12 mouse cellular contexts compared by ENCODE assay signal in the genomic region with DNA sequence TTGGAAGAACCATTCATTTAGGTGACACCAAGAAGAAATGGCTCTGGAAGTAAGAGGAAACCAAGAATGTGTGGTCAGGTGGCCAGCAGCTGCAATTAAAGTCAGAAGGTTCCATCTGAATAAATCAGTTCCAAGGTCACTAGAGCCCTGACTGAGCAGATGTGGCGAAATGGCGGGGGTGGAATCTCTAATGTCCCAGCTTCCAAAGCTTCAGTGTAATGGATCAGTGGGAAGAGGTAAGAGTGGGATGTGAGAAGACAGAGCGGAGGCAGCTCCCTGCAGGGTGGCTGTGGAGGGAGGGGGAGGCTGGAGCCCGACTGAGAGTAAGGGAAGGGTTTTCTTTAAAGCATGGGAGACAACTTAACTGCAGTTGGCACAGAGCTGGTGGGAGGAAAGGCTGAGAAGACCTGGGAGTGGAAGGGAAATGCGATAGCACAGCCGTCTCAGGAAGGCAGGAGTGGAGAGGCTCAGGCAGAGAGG. TPM values are rescaled to one million over a fixed set of nuclear protein-coding genes. Genes with fewer than 3 reads are reported as not detected.
DNase-seq lines count a peak whose midpoint lies in the region; ATAC-seq and TF ChIP-seq lines count a peak whose summit lies in the region.
"Had no signal": no experiment of that assay in that cellular context is flagged by ENCODE, and none has a peak within 500 bp of the region (broad histone marks: within the 10 kb centered on the region; RNA-seq: fewer than 3 reads in every experiment).

No protein-coding gene starts in this region.

- 46% methylated on average over 6 of the region's 6 CpGs for WGBS in hindbrain, embryonic 12.5 days
- 52% methylated on average over 6 of the region's 6 CpGs for WGBS in hindbrain, embryonic 11.5 days
- WGBS in liver, embryonic 16.5 days (ENCODE audit: insufficient replicate concordance), result 65% methylated on average over 6 of the region's 6 CpGs
- 74% methylated on average over 6 of the region's 6 CpGs for WGBS in stomach, postnatal 0 days
- WGBS in cerebellum, adult 2 months, result 59% methylated on average over 6 of the region's 6 CpGs

- DNase-seq in hindbrain, embryonic 11.5 days (ENCODE audit: low spot score), result no peak
- peak; percentile 39 to 45 for DNase-seq in adrenal gland, postnatal 36 days
- DNase-seq in frontal cortex, postnatal 10 days (ENCODE audit: low spot score in 2 of 2), result peak; percentile 37 to 52
- DNase-seq in stomach, postnatal 0 days (ENCODE audit: low spot score), result no peak
- DNase-seq in cerebellum, adult 2 months, result no peak
- no peak for DNase-seq in lung, postnatal 4 days
- DNase-seq: thymus, postnatal 4 days had no signal

- H3K27me3 ChIP-seq in hindbrain, embryonic 12.5 days, result no peaks in the 10 kb centered on the region; the same call in 1 of the 2 replicates
- no peaks in the 10 kb centered on the region for H3K27me3 ChIP-seq in hindbrain, embryonic 11.5 days (ENCODE audit: control insufficient read depth, insufficient read depth, low read length)
- H3K27me3 ChIP-seq in liver, embryonic 16.5 days (ENCODE audit: control insufficient read depth, insufficient read depth, low read depth, low read length), result no peaks in the 10 kb centered on the region
- H3K27me3 ChIP-seq in stomach, postnatal 0 days (ENCODE audit: control insufficient read depth, insufficient read depth, low read length), result no peaks in the 10 kb centered on the region
- no peaks in the 10 kb centered on the region for H3K27me3 ChIP-seq in cerebellum, adult 2 months (ENCODE audit: control insufficient read depth, insufficient read depth, low read length)
- H3K27me3 ChIP-seq: embryonic facial prominence, embryonic 12.5 days; megakaryocyte, embryonic 14.5 days; Patski had no signal

- H3K4me3 ChIP-seq in hindbrain, embryonic 12.5 days, result no peak overlapping the region
- no peak overlapping the region for H3K4me3 ChIP-seq in hindbrain, embryonic 11.5 days (ENCODE audit: low read depth, low read length)
- H3K4me3 ChIP-seq in liver, embryonic 16.5 days (ENCODE audit: low read depth, low read length), result no peak overlapping the region
- H3K4me3 ChIP-seq in stomach, postnatal 0 days (ENCODE audit: low read depth, low read length), result no peak overlapping the region
- H3K4me3 ChIP-seq in cerebellum, adult 2 months (replicated peaks; ENCODE audit: insufficient read depth, low read depth, low read length), result no peak overlapping the region
- H3K4me3 ChIP-seq: embryonic facial prominence, embryonic 12.5 days had no signal

- no peak overlapping the region; the same call in 1 of the 2 replicates for H3K9ac ChIP-seq in hindbrain, embryonic 12.5 days
- no peak overlapping the region for H3K9ac ChIP-seq in hindbrain, embryonic 11.5 days (ENCODE audit: low read depth, low read length)
- H3K9ac ChIP-seq in liver, embryonic 16.5 days (ENCODE audit: low read depth, low read length), result no peak overlapping the region
- no peak overlapping the region for H3K9ac ChIP-seq in stomach, postnatal 0 days (ENCODE audit: low read length)
- H3K9ac ChIP-seq: embryonic facial prominence, embryonic 12.5 days had no signal

- no peak for TF ChIP-seq EP300 in stomach, postnatal 0 days (optimal IDR thresholded peaks at IDR 0.05)

- H3K27ac ChIP-seq in hindbrain, embryonic 12.5 days, result peak overlapping the region; percentile 23; the same call in 1 of the 2 replicates
- no peak overlapping the region for H3K27ac ChIP-seq in hindbrain, embryonic 11.5 days (ENCODE audit: low read depth, low read length)
- H3K27ac ChIP-seq in liver, embryonic 16.5 days (ENCODE audit: low read length), result 0 out of 2 replicates have a peak overlapping the region, but pooled peaks have one; percentile 19
- H3K27ac ChIP-seq in stomach, postnatal 0 days (replicated peaks), result no peak overlapping the region
- no peak overlapping the region for H3K27ac ChIP-seq in cerebellum, adult 2 months (ENCODE audit: insufficient read depth, low read length)
- H3K27ac ChIP-seq: embryonic facial prominence, embryonic 12.5 days had no signal

- H3K9me3 ChIP-seq in hindbrain, embryonic 12.5 days (replicated peaks), result no peaks in the 10 kb centered on the region
- no peaks in the 10 kb centered on the region for H3K9me3 ChIP-seq in hindbrain, embryonic 11.5 days (ENCODE audit: control insufficient read depth, low read length)
- H3K9me3 ChIP-seq in liver, embryonic 16.5 days (replicated peaks; ENCODE audit: control insufficient read depth, low read length), result no peaks in the 10 kb centered on the region
- no peaks in the 10 kb centered on the region for H3K9me3 ChIP-seq in stomach, postnatal 0 days (ENCODE audit: control insufficient read depth, low read length)
- H3K9me3 ChIP-seq: embryonic facial prominence, embryonic 12.5 days; megakaryocyte, embryonic 14.5 days had no signal

- H3K36me3 ChIP-seq in hindbrain, embryonic 12.5 days, result no peaks in the 10 kb centered on the region
- H3K36me3 ChIP-seq in hindbrain, embryonic 11.5 days (ENCODE audit: control insufficient read depth, insufficient read depth, low read length), result no peaks in the 10 kb centered on the region
- no peaks in the 10 kb centered on the region for H3K36me3 ChIP-seq in liver, embryonic 16.5 days (ENCODE audit: control insufficient read depth, insufficient read depth)
- H3K36me3 ChIP-seq in stomach, postnatal 0 days (ENCODE audit: control insufficient read depth, insufficient read depth, low read length), result no peaks in the 10 kb centered on the region
- H3K36me3 ChIP-seq: embryonic facial prominence, embryonic 12.5 days had no signal

- H3K4me1 ChIP-seq in hindbrain, embryonic 12.5 days, result peaks cover 20% of the 10 kb centered on the region
- peaks cover 2% of the 10 kb centered on the region; the same call in 1 of the 2 replicates for H3K4me1 ChIP-seq in hindbrain, embryonic 11.5 days (replicated peaks; ENCODE audit: control insufficient read depth, insufficient read depth, low read length)
- H3K4me1 ChIP-seq in liver, embryonic 16.5 days (ENCODE audit: control insufficient read depth, low read depth, low read length), result peaks cover 31% of the 10 kb centered on the region
- H3K4me1 ChIP-seq in stomach, postnatal 0 days (replicated peaks; ENCODE audit: control insufficient read depth, insufficient read depth), result no peaks in the 10 kb centered on the region
- peaks cover 17% of the 10 kb centered on the region for H3K4me1 ChIP-seq in cerebellum, adult 2 months (ENCODE audit: control insufficient read depth, insufficient read depth, low read length)

- no peak for TF ChIP-seq CTCF in stomach, postnatal 0 days (IDR thresholded peaks at IDR 0.05; ENCODE audit: low read depth)
- no peak for TF ChIP-seq CTCF in cerebellum, adult 2 months (IDR thresholded peaks at IDR 0.05; ENCODE audit: borderline replicate concordance, insufficient read depth, low read depth, low read length)

- TF ChIP-seq POLR2A in cerebellum, adult 2 months (IDR thresholded peaks at IDR 0.05; ENCODE audit: borderline replicate concordance, insufficient read depth, low read length), result no peak

- no peak for ATAC-seq in hindbrain, embryonic 12.5 days (ENCODE audit: low FRiP score)
- no peak for ATAC-seq in hindbrain, embryonic 11.5 days (ENCODE audit: low FRiP score)
- ATAC-seq in liver, embryonic 16.5 days (ENCODE audit: low read depth), result no peak
- ATAC-seq in stomach, postnatal 0 days (ENCODE audit: low FRiP score, low TSS enrichment), result no peak
- ATAC-seq: Patski had no signal

- H3K4me2 ChIP-seq in hindbrain, embryonic 12.5 days (replicated peaks), result no peak overlapping the region
- no peak overlapping the region for H3K4me2 ChIP-seq in hindbrain, embryonic 11.5 days (replicated peaks; ENCODE audit: low read depth, low read length)
- no peak overlapping the region for H3K4me2 ChIP-seq in liver, embryonic 16.5 days (ENCODE audit: low read depth, low read length)
- H3K4me2 ChIP-seq in stomach, postnatal 0 days (replicated peaks; ENCODE audit: low read depth), result no peak overlapping the region
- H3K4me2 ChIP-seq: embryonic facial prominence, embryonic 12.5 days had no signal

RNA-seq across cellular contexts. Expression of gene Pkig, which starts 3.2 kb away (rescaled TPM):
- polyA plus RNA-seq in hindbrain, embryonic 12.5 days (2016; fragmentation: Nextera tagmentation; extraction: Ambion mirVana), result 109 and 113 TPM in 2 replicates
- polyA plus RNA-seq in hindbrain, embryonic 11.5 days (2014; fragmentation: Nextera tagmentation; extraction: Ambion mirVana), result 136 and 138 TPM in 2 replicates
- total RNA-seq in adrenal gland, postnatal 36 days (2021), result 10 to 100 TPM; 45.0 to 46.0 TPM
- polyA plus RNA-seq in liver, embryonic 16.5 days (2015; fragmentation: Nextera tagmentation; extraction: Ambion mirVana), result 83.1 and 86.6 TPM in 2 replicates
- 60.9 and 66.3 TPM in 2 replicates for polyA plus RNA-seq in stomach, postnatal 0 days (2015; fragmentation: Nextera tagmentation; extraction: Ambion mirVana)
- 49.6 and 57.4 TPM in 2 replicates for polyA plus RNA-seq in cerebellum, adult 2 months (2012; rRNA removed)

RNA-seq across cellular contexts. Expression of gene Serinc3, which starts 16.5 kb away (rescaled TPM):
- 36.2 and 38.4 TPM in 2 replicates for polyA plus RNA-seq in hindbrain, embryonic 12.5 days (2016; fragmentation: Nextera tagmentation; extraction: Ambion mirVana)
- 35.7 and 38.4 TPM in 2 replicates for polyA plus RNA-seq in hindbrain, embryonic 11.5 days (2014; fragmentation: Nextera tagmentation; extraction: Ambion mirVana)
- 100 to 1,000 TPM; 565 to 629 TPM for total RNA-seq in adrenal gland, postnatal 36 days (2021)
- polyA plus RNA-seq in liver, embryonic 16.5 days (2015; fragmentation: Nextera tagmentation; extraction: Ambion mirVana), result 138 and 149 TPM in 2 replicates
- 35.8 and 36.4 TPM in 2 replicates for polyA plus RNA-seq in stomach, postnatal 0 days (2015; fragmentation: Nextera tagmentation; extraction: Ambion mirVana)
- polyA plus RNA-seq in cerebellum, adult 2 months (2012; rRNA removed), result 162 and 179 TPM in 2 replicates

RNA-seq across cellular contexts. Expression of gene Ttpal, which starts 59.3 kb away (rescaled TPM):
- 51.5 and 52.0 TPM in 2 replicates for polyA plus RNA-seq in hindbrain, embryonic 12.5 days (2016; fragmentation: Nextera tagmentation; extraction: Ambion mirVana)
- 40.2 and 42.2 TPM in 2 replicates for polyA plus RNA-seq in hindbrain, embryonic 11.5 days (2014; fragmentation: Nextera tagmentation; extraction: Ambion mirVana)
- 10 to 100 TPM; 22.7 to 34.8 TPM for total RNA-seq in adrenal gland, postnatal 36 days (2021)
- polyA plus RNA-seq in liver, embryonic 16.5 days (2015; fragmentation: Nextera tagmentation; extraction: Ambion mirVana), result 9.2 and 10.6 TPM in 2 replicates
- 19.9 and 20.8 TPM in 2 replicates for polyA plus RNA-seq in stomach, postnatal 0 days (2015; fragmentation: Nextera tagmentation; extraction: Ambion mirVana)
- 23.7 and 28.0 TPM in 2 replicates for polyA plus RNA-seq in cerebellum, adult 2 months (2012; rRNA removed)

Comparison
In these comparisons a context has a peak if more than half of its experiments do, and no peak if none do; other contexts are left out.
1. H3K27ac ChIP-seq: peak in hindbrain, embryonic 12.5 days (single experiment) and liver, embryonic 16.5 days (single experiment); none in hindbrain, embryonic 11.5 days (single experiment), stomach, postnatal 0 days (single experiment) and cerebellum, adult 2 months (single experiment).
2. DNase-seq: peak in adrenal gland, postnatal 36 days (2 of 2) and frontal cortex, postnatal 10 days (2 of 2); none in hindbrain, embryonic 11.5 days (single experiment), stomach, postnatal 0 days (single experiment), cerebellum, adult 2 months (0 of 2) and lung, postnatal 4 days (0 of 2).